Mouse (Mus musculus): ENCODE data around the gene Pik3ap1.

DNA sequence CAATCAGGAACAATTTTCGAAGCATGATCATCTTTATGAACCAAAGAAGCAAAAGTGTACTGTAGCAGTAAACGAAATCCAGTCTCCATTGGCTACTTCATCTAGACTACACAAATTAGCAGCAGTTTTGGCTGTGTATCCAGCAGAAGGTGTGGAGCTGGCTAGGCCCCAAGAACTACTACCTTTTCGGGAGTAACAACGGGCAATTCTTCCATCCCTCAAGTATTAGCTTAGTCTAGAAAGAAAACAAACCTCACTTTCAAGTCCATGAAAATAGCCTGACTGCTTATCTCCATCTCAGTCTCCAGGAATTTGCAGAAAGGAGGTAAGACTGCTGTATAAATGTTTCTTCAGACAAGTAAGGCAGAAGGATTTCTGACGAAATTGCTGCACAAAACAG lies 130.3 kb downstream of the Pik3ap1 start:
- no peak for TF ChIP-seq CTCF (IDR thresholded peaks at IDR 0.05; ENCODE audit: extremely low read depth, insufficient read depth, insufficient read length, insufficient replicate concordance)
- TF ChIP-seq POLR2A (IDR thresholded peaks at IDR 0.05; ENCODE audit: low read depth, low read length), result no peak

All from spleen, adult 2 months (tissue).